Mouse (Mus musculus) retina, postnatal 1 day (tissue): ENCODE measurements around the gene Amh.
"Not testable (repeated sequence)": the region's sequence is repeated elsewhere in the genome, so short reads cannot be mapped to it uniquely, and the experiment has no call there.

ENCODE experiments used
- DNase-seq: peaks from one replicate; pipeline ENCODE4 v3.0.0-alpha.2; 2012

Amh gene

DNA sequence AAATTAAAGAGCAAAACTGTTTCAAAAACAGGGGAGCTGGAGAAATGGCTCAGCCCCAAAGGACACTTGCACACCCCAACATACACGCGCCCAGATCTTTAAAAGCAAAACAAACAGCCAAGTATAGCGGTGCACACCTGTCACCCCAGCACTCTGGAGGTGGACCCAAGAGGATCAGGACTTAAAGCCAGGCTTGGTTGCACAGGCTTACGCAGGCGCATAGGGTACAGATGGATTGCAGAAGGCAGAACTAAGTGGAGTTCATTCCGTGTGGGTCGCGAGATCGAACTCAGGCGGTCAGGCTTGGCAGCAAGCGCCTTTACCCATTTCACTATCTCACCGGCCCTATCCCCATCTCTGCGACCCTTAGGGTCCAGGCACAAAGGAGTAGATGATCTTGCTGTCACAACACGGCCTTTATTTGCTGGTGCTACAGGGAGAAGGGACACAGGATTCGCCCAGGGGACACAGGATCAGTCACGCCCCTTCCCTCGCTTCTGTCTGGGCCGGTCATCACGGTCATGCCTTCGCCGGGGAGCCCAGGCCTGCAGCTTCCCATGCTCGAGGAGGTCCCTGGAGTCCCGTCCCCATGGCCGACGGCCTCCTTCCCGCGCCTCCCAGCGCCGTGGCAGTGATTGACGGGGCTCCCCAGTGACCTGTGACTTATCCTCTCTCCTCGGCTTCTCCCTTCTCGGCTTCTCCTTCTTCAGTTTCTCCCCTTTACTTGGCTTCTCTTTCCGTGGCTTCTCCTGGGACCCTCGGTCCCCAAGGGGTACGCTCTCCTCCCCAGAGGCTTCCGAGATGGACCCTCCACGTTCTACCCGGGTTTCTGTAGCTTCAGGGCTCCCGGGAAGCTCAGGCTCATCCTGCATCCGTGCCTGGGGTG is 3.3 kb downstream of the Amh start:
- peak; percentile 57 for DNase-seq

DNA sequence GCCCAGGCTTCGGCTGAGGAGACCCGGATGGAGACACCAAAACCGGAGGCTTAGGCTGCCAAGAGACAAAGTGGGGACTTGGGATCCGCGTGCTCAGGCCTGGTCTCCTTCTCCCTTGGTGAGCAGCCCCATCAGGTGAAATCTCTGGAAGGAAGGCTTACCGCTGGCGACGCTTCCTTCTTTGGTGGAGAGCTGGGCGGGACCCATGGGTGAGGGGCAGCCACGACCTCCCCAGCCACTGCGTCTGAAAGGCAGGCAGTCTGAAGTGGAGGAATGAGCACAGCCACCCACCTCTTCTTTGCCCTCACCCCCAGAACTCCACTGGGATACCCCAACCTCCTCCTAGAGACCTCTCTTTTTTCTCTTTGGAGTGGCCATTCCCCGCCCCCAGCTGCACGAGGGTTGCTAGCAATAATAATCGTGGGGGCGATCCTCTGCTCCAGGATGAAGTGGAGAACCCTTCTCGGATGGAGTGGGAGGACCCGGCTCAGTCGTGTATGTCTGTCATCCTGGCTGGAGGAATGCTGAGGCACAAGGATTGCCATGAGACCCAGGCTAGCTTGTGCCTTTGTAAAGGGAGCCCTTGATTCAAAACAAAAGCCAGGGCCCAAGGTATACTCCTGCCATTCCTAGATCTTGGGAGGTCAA is 4.1 kb downstream of the Amh start:
- DNase-seq = no peak

GRCm38 (mm10) chr10:80810084-80810483 is 5.0 kb downstream of the Amh start:
- peak; percentile 40 for DNase-seq

- DNase-seq = no peak
These were observed 7.5 kb downstream of the Amh start for GRCm38 (mm10) chr10:80812391-80813041.

DNA sequence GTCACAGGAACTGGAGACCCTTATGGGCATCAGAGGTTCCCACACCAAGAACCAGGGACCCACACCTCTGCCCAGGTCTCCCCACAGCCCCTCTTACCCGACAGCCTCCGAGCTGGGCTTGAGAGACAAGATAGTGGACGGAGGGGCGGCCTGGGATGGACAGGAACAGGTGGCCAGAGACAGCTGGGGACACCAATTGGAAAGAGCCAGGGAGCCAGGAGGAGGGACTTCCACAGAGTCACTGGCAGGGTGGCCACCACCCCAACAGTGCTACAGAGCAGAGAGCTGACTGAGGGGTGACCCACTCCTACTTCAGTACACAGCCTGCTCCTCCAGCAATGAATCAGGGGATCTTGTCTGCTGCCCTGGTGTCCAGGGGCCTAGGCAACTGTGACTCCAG is 8.3 kb downstream of the Amh start, which contains the start of gene Jsrp1:
Jsrp1 (minus strand) TSS at position 133 of the 400 bp plus-strand sequence.
- DNase-seq = no peak

DNA sequence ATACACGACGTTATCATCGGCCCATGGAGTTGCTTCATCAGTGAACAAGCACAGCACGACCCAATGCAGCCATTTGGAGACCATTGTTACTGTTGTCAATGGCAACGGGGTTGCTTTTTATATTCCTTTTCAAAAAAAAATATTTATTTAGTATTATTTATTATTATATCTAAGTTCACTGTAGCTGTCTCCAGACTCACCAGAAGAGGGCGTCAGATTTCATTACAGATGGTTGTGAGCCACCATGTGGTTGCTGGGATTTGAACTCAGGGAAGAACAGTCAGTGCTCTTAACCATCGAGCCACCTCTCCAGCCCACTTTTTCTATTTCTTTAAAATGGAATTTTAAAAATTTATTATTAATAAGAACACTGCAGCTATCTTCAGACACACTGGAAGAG is 9.8 kb downstream of the Amh start:
- DNase-seq = no peak

- not testable (repeated sequence) for DNase-seq
These were observed 11.3 kb downstream of the Amh start for GRCm38 (mm10) chr10:80816303-80816702.

DNA sequence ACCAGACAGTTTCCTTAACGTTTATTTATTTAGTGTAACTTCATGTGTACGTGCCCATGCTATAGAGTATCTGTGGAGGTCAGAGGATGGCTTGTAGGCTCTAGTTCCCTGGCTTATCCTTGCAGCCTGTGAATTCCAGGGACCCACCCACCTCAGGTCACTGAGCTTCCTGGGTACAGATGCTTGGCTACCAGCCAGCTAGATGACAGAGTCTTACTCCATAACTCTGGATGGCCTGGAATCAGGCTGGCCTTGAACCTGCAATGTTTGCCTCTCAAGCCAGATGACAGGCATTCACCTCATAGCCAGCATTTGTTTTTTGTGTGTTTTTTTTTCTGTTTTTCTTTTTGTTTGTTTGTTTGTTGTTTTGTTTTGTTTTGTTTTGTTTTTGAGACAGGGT is 12.1 kb downstream of the Amh start:
- no peak for DNase-seq

GRCm38 (mm10) chr10:80817955-80818354 is 12.9 kb downstream of the Amh start:
- DNase-seq = not testable (repeated sequence)

DNA sequence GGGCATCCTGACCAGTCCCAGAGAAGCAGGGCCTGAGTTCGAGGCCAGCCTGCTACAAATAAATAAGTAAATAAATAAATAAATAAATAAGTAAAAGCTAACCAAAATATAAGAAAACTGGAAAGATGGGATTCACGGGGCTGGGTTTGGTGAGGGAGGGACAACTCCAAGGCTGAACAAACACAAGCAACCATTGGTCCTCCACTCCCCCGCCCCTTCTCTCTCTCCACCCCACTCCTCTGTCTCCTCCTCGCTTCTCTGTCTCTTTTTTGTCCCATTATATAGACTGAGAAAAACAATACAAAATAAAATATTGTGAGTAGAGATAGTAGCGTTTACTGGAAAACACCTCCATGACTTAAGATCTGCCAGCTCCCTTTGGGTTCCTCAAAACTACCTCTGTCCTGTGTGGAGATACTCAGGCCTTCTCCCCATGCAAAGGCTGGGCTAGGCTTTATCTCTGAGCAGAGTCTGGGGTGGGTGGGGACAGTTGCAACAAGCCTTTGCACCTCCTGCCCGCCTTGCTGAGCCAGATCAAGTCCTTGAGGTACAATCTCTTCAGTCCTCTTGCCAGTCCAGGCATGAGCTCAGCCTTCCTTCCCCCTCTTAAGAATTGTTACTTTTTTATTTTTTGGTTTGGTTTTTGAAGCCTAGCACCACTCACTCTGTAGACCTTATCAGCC is 13.7 kb downstream of the Amh start:
- DNase-seq = no peak

- no peak for DNase-seq
These were observed 14.4 kb downstream of the Amh start for GRCm38 (mm10) chr10:80819406-80819805.

DNA sequence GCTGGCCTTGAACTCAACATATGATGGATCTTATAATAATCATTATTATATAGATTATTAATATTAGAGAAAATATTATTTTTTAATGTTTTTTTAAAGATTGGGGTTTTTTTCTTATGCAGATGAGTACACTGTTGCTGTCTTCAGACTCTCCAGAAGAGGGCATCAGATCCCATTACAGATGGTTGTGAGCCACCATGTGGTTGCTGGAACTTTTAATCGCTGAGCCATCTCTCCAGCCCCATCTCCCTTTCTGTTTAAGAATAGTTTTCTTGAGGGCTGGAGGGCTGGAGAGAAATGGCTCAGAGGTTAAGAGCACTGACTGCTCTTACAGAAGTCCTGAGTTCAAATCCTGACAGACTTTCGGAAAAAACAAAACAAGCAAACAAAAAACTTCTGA is 16.9 kb downstream of the Amh start:
- peak; percentile 61 for DNase-seq

DNA sequence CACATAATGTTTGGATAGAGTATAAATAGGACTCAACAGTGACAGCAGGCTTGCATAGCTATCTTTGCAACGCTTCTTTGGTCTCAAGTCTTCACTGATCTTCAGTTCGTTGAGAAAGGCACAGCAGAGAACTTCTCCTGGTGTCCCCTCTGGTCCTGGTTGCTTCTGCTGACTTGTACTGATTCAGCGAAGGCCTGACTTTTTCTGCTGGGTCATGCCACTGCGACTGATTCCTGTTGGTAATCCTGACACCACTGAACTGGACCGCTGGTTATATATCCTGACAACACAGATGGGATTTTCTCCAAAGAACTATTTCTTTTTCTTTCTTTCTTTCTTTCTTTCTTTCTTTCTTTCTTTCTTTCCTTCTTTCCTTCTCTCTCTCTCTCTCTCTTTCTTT is 17.5 kb downstream of the Amh start:
- no peak for DNase-seq

- DNase-seq = no peak
These were observed 18.3 kb downstream of the Amh start for GRCm38 (mm10) chr10:80823316-80823715.

DNA sequence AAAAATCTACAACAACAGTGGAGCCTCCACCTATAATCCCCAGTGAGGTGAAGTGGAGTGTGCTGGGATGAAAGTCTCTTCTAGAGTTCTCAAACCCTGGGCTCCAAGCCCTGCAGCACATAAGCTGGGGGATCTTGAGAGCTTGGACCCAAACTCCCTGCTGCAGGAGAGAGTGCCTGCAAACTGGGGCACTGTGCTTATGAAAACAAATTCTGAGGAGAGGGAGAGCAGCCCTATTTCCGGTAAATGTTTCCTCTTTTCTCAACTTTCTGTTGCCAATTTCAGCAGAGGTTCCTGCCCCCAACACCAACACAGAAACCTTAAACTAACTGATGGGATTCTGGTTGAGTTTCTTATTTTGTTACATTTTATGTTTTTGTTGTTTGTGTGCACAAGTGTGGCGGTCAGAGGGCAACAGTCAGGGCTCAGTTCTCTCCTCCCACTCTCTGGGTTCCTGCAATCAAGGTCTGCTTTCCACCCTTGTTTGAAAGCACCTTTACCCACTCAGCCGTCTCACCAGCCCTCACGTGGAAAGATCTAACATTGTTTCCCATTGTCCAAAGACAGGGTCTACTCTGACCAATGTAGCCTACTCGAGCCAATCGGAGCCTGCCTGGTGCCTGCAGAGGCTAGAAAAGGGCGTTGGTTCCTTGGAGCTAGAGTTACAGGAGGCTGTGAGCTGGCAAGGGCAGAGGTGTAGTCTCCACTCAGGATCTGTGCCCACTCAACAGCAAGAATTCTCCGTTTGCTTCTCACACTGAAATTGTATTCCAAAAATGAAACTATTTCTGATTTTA is 19.0 kb downstream of the Amh start:
- no peak for DNase-seq

- DNase-seq = no peak
These were observed 19.8 kb downstream of the Amh start for GRCm38 (mm10) chr10:80824827-80825226.

DNA sequence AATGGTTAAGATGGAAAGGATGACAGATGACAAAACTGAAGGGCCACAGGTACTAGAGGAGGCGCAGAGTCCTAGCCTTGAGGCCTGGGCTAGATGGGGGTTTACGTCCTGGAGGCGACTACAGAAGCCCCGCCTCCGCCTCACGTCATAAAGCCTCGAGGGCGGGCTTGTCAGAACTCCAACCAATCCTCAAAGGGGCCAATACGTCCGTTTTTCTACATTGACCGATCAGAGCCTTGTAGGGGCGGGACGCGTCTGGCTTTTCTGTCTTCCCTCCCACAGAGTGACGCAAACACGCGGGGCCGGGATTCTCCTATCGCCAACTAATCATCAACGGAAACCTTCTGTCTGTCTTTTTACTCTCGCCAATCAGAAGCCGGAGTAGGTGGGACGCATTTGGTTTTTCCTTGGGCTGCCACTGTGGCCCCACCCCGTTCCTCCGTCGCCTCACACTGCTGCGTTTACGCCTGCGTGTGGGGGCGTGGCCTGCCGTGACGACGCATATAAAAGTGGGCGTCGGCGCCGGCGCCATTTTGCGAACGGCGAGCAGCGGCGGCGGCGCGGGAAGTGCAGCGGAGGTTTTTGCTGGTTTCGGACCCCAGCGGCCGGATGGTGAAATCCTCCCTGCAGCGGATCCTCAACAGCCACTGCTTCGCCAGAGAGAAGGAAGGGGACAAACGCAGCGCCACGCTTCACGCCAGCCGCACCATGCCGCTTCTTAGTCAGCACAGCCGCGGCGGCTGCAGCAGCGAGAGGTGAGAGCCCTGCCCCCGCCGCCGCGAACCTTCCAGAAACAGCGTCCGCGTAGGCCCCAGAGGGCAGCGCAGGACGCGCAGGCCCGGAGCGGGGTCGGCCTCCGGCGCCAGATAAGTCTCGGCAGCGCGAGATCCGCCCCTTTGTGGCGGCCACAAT is 21.4 kb downstream of the Amh start, which contains the start of gene Oaz1:
Oaz1 (plus strand) TSS at position 506 of the 912 bp plus-strand sequence.
- DNase-seq = peak; percentile 100

DNA sequence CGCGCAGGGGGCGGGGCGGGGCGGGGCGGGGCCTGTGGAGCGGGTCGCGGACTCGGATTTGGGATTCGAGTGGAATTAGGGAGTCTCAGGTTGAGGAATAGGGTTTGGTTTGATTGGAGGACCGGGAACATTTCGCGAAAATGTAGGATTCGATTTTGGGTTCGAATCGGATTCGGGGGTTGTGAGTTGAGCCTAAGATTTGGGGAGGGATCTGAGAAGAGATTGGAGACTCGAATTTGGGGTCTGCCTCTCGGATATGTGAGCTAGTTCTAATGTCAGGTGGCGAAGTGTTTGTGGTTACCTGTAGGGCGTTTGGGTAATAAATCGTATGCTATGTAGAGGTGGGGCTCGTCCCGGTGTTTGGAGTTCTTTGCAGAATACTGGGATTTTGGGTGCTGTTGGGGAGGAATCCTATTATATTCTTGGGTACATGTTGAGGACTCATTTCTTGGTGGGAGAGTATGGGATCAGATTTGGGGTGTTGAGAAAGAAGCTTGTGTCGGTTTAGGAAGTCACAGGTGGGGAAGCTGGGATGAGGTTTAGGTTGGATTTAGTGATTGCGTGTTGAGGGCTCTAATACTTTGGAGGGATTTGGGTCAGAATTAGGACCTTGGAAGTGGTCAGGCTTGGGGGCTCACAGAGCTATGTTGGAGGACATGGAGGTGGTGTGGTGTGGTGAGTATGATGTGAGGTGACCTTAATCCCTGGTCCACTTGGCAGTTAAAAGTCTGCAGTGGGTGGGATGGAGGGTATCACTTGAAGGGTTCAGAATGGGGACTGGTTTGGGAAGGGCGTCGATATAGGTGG is 22.2 kb downstream of the Amh start:
- no peak for DNase-seq

GRCm38 (mm10) chr10:80827870-80828420 is 22.9 kb downstream of the Amh start:
- no peak for DNase-seq

- not testable (repeated sequence) for DNase-seq
These were observed 23.5 kb downstream of the Amh start for GRCm38 (mm10) chr10:80828587-80828986.
